ENCODE assay signal across 8 mouse cellular contexts in genomic region chr11:25356671-25357586, GRCm38 (mm10).
DNase-seq lines count a peak whose midpoint lies in the region; ATAC-seq and TF ChIP-seq lines count a peak whose summit lies in the region.

No protein-coding gene starts in this region.

- WGBS in heart, embryonic 10.5 days: 13% methylated on average over 19 of the region's 19 CpGs
- 27% methylated on average over 19 of the region's 19 CpGs for WGBS in heart, adult 2 months
- 6% methylated on average over 19 of the region's 19 CpGs for WGBS in hindbrain, embryonic 15.5 days

- peak overlapping the region; percentile 76 for H3K27ac ChIP-seq in heart, embryonic 10.5 days
- no peak overlapping the region for H3K27ac ChIP-seq in heart, adult 2 months
- H3K27ac ChIP-seq in hindbrain, embryonic 15.5 days (replicated peaks): peak overlapping the region; percentile 56

- no peak overlapping the region for H3K9ac ChIP-seq in heart, adult 2 months (ENCODE audit: low read depth, low read length)
- peak overlapping the region; percentile 34 for H3K9ac ChIP-seq in hindbrain, embryonic 15.5 days

- no peaks in the 10 kb centered on the region for H3K79me2 ChIP-seq in heart, adult 2 months (replicated peaks; ENCODE audit: control insufficient read depth, insufficient read depth, low read length)

- H3K4me1 ChIP-seq in heart, embryonic 10.5 days: peaks cover 17% of the 10 kb centered on the region; the same call in 1 of the 2 replicates
- H3K4me1 ChIP-seq in heart, adult 2 months (ENCODE audit: control insufficient read depth, insufficient read depth, low read length): no peaks in the 10 kb centered on the region
- peaks cover 21% of the 10 kb centered on the region for H3K4me1 ChIP-seq in hindbrain, embryonic 15.5 days (replicated peaks)

- no peaks in the 10 kb centered on the region for H3K27me3 ChIP-seq in heart, embryonic 10.5 days (ENCODE audit: insufficient read depth, poor library complexity, severe bottlenecking)
- H3K27me3 ChIP-seq in heart, adult 2 months (ENCODE audit: control insufficient read depth, insufficient read depth, low read length): no peaks in the 10 kb centered on the region
- H3K27me3 ChIP-seq in hindbrain, embryonic 15.5 days: no peaks in the 10 kb centered on the region

- H3K4me2 ChIP-seq in hindbrain, embryonic 15.5 days: peak overlapping the region; percentile 72

- no peaks in the 10 kb centered on the region for H3K9me3 ChIP-seq in heart, embryonic 10.5 days
- H3K9me3 ChIP-seq in hindbrain, embryonic 15.5 days: no peaks in the 10 kb centered on the region

- TF ChIP-seq POLR2A in heart, adult 2 months (IDR thresholded peaks at IDR 0.05; ENCODE audit: insufficient read depth, low read depth, low read length): no peak
- no peak for TF ChIP-seq POLR2A in brain, embryonic 14.5 days (IDR thresholded peaks at IDR 0.05; ENCODE audit: borderline replicate concordance, extremely low read depth, insufficient read depth, insufficient read length, poor library complexity, severe bottlenecking)

- H3K4me3 ChIP-seq in heart, embryonic 10.5 days: peak overlapping the region; percentile 52
- no peak overlapping the region for H3K4me3 ChIP-seq in heart, adult 2 months
- peak overlapping the region; percentile 35 for H3K4me3 ChIP-seq in hindbrain, embryonic 15.5 days

- TF ChIP-seq CTCF in heart, adult 2 months (IDR thresholded peaks at IDR 0.05): no peak
- TF ChIP-seq CTCF in brain, embryonic 14.5 days (IDR thresholded peaks at IDR 0.05; ENCODE audit: borderline replicate concordance, extremely low read depth, insufficient read depth, insufficient read length): no peak

- no peak for TF ChIP-seq EP300 in heart, adult 2 months (IDR thresholded peaks at IDR 0.05; ENCODE audit: insufficient read depth, low read depth, low read length)

- ATAC-seq in hindbrain, embryonic 15.5 days (ENCODE audit: low FRiP score, low read depth): peak; percentile 80
- ATAC-seq in activated CD4-positive, CD25-positive, alpha-beta regulatory T cell, adult 4 months: no peak

- H3K36me3 ChIP-seq in heart, embryonic 10.5 days: no peaks in the 10 kb centered on the region
- no peaks in the 10 kb centered on the region for H3K36me3 ChIP-seq in heart, adult 2 months (ENCODE audit: control insufficient read depth, insufficient read depth, low read length)
- no peaks in the 10 kb centered on the region for H3K36me3 ChIP-seq in hindbrain, embryonic 15.5 days

- intact Hi-C loops in heart, adult 2 months (cut with DNase I): no loop called here
- intact Hi-C loops in gastrocnemius, postnatal 36 days (cut with DNase I): no loop called here

- no peak for DNase-seq in heart, embryonic 10.5 days (ENCODE audit: low spot score)
- no peak for DNase-seq in heart, adult 2 months
- DNase-seq in brain, embryonic 14.5 days (ENCODE audit: low read depth): peak; percentile 85
- DNase-seq in mesoderm, embryonic 11.5 days (ENCODE audit: low read depth, low spot score): peak; percentile 88
- DNase-seq in yolk sac, embryonic 10.5 days (ENCODE audit: low spot score): peak; percentile 15
- no peak for DNase-seq in gastrocnemius, postnatal 36 days

Comparison
In these comparisons a context has a peak if more than half of its experiments do, and no peak if none do; other contexts are left out.
1. DNase-seq: peak in brain, embryonic 14.5 days (single experiment), mesoderm, embryonic 11.5 days (single experiment) and yolk sac, embryonic 10.5 days (single experiment); none in heart, embryonic 10.5 days (single experiment), heart, adult 2 months (0 of 2) and gastrocnemius, postnatal 36 days (0 of 2).